Mouse (Mus musculus) ES-E14 (cell line): Measurements from ENCODE around the gene Rnf185.

Experiments used
- CHD2 ChIP-seq: IDR thresholded peaks from 2 replicates; pipeline ENCODE4 v1.6.1; 2014; ENCODE audit warnings: mild to moderate bottlenecking, low read depth, low read length, inconsistent platforms
- HCFC1 ChIP-seq: IDR thresholded peaks from 2 replicates; pipeline ENCODE4 v1.6.1; 2012; ENCODE audit warnings: low read length, inconsistent platforms, borderline replicate concordance; ENCODE audit not compliant: insufficient read depth
- MAFK ChIP-seq: IDR thresholded peaks from 2 replicates; pipeline ENCODE4 v1.6.1; 2014; ENCODE audit warnings: mild to moderate bottlenecking, low read depth, low read length, inconsistent platforms; ENCODE audit not compliant: insufficient read depth
- ZC3H11A ChIP-seq: IDR thresholded peaks from 2 replicates; pipeline ENCODE4 v1.6.1; 2012; ENCODE audit warnings: low read depth, mild to moderate bottlenecking, inconsistent platforms, low read length, borderline replicate concordance
- ZNF384 ChIP-seq: IDR thresholded peaks from 2 replicates; pipeline ENCODE4 v1.6.1; 2012; ENCODE audit warnings: low read depth, low read length, inconsistent platforms

DNA sequence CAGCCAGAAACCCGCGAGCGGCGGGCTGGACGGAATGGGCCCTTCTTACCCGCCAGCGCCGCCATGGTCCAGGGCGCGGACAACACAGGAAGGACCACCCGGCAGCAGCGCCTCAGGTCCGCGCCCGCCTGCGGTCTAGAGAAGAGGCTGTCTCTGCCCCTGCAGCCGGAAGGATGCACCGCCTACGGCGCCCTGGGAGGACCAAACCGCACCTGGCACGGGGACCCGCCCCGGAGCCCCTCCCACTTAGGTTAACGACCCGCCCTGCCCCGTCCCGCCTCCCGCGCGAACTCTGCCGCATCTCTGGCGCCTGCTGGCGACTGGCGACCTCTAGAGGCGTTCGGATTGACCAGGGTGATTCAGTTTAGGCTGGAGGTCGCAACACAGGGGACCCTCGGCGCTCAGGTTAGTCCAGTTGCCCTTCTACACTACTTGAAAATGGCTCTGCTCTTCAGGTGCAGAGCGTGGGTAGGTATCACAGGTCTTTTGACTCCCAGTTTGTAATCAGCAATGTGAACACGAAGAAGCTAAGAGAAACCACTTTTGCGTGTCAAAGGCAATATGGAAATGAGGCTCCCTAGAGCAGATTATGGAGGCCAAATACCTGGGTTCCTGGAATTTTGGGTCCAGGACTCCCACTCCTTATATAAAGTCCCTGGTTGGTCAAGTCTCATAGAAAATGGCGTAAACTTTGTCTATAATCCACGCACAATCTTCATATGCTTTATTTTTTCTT is 43.0 kb downstream of the Rnf185 start, which contains the start of gene Limk2:
- TF ChIP-seq ZC3H11A, result peak; percentile 49
- TF ChIP-seq MAFK, result no peak
- TF ChIP-seq HCFC1, result peak; percentile 69
- peak; percentile 82; the same call in 1 of the 2 replicates for TF ChIP-seq CHD2
- TF ChIP-seq ZNF384, result no peak
